Mouse (Mus musculus): ENCODE data around the gene Olfr916.

Gene Olfr916

GRCm38 (mm10) chr9:38659775-38660174 lies at the start of gene Olfr916:
TSS of gene Olfr916 (minus strand) at chr9:38659875.
- DNase-seq (ENCODE audit: low spot score), result no peak

- no peak for DNase-seq (ENCODE audit: low spot score)
Measured at GRCm38 (mm10) chr9:38674501-38674900, 14.8 kb upstream of the Olfr916 start, which contains the start of gene Olfr918. TSS of gene Olfr918 (minus strand) at chr9:38674601.

GRCm38 (mm10) chr9:38672887-38673286 lies 13.2 kb upstream of the Olfr916 start:
- DNase-seq (ENCODE audit: low spot score), result no peak

- no peak for DNase-seq (ENCODE audit: low spot score)
Measured at GRCm38 (mm10) chr9:38665742-38666141, 6.1 kb upstream of the Olfr916 start, which contains the start of gene Olfr917. TSS of gene Olfr917 (minus strand) at chr9:38665842.

GRCm38 (mm10) chr9:38632406-38632805 lies 27.3 kb downstream of the Olfr916 start:
- DNase-seq (ENCODE audit: low spot score), result no peak
